Mouse (Mus musculus): ENCODE data around the gene Sidt2. TPM values are rescaled to one million over a fixed set of nuclear protein-coding genes. Genes with fewer than 3 reads are reported as not detected.

Gene Sidt2
- total RNA-seq, 2 experiments from 2014 or later = 80.0 to 97.1 TPM

GRCm38 (mm10) chr9:45917041-45917934, 37.8 kb downstream of the Sidt2 start:
- DNase-seq = peak; percentile 91
- intact Hi-C loops (cut with DNase I) = no loop called here

GRCm38 (mm10) chr9:45915659-45916058, 39.4 kb downstream of the Sidt2 start:
- intact Hi-C loops (cut with DNase I) = no loop called here
- DNase-seq = no peak

DNA sequence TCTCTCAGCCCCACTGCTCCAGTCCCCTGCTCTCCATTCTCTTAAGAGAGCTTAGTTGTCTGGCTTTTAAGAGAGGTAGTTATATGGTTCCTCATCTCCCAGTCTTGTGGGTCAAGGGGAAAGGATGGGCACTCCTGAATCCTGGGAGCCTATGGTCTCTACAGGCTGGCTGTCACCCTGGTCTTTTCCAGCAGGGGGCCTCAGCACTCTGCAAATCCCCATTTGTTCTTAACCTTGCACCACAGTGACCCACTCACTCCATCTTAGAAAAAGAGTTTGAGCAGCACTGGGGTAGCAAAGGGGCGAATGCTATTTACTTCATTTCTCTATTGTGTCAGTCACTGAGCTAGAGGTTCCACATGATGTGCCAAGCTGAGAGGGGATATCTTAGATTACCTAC, 43.4 kb downstream of the Sidt2 start:
- intact Hi-C loops (cut with DNase I) = no loop called here
- peak; percentile 49 for DNase-seq

- no peak for DNase-seq
- intact Hi-C loops (cut with DNase I) = no loop called here
Measured at GRCm38 (mm10) chr9:45910995-45911394, 44.1 kb downstream of the Sidt2 start.

DNA sequence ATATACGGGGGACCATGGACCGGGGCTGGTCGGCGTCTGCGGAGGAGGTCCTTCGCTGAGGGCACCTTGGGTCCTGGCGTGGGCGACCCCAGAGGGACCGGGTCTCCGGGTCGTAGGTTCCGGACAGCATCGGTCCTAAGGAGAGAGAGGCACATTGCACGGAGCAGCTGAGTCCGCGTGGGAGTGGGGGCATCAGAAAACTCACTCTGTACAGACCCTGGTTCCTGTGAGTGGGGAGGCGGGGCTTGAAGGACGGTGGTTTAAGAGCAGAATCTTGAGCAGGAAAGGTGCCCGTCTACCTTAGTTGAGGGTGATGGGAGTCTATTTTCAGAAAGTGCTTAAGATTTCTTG, 48.0 kb downstream of the Sidt2 start:
- no peak for DNase-seq
- intact Hi-C loops (cut with DNase I) = no loop called here

DNA sequence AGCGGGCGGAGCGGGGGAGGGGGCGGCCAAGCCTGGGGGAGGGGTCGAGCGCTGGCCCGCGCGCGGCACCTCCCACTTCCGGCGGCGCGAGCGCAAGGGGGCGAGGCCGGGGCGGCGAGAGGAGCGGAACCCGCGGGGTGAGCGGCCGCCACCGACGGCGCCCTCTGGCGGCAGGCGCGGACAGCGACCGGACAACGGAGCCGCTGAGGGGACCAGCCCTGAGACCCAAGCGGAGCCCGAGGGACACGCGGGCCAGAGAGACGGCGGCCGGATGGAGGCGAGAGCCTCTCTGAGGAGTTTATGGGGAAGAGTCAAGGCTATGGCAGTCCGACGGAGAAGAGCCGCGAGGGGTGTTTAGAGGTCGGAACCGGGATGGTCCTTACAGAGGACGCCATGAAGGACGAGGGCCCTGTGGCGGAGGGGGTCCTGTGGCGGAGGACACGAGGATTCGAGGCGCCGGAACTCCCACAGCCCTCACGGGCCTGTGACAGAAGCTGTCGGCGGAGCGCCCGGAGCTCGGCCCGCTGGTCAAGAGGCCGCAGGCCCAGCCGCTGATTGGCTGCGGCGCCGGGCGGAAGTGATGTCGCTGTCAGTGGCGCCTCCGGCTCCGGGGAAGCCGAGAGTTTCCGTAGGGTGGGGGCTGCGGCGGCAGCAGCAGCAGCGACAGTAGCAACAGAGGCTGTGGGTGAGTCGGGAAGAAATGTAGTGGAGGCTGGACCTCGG, 48.5 kb downstream of the Sidt2 start, which contains the start of the genes Pcsk7 and Rnf214:
TSS of gene Pcsk7 (plus strand) at position 143 of the 723 bp plus-strand sequence.
TSS of gene Rnf214 (minus strand) at position 557 of the 723 bp plus-strand sequence.
- intact Hi-C loops (cut with DNase I) = no loop called here

GRCm38 (mm10) chr9:45905811-45906237, 49.2 kb downstream of the Sidt2 start:
- DNase-seq = peak; percentile 43
- intact Hi-C loops (cut with DNase I) = no loop called here

More for the DNA sequence above, 48.5 kb downstream of the Sidt2 start, which contains the start of the genes Pcsk7 and Rnf214:
- peak; percentile 92 for DNase-seq

- no peak for DNase-seq
- intact Hi-C loops (cut with DNase I) = no loop called here
Measured at GRCm38 (mm10) chr9:45905196-45905595, 49.9 kb downstream of the Sidt2 start.

- DNase-seq = no peak
- intact Hi-C loops (cut with DNase I) = no loop called here
Measured at GRCm38 (mm10) chr9:45893681-45894080, 61.4 kb downstream of the Sidt2 start.

Small RNA genes lying within 50 kb of the gene (microRNA-seq; reads per million reads assigned to microRNA genes)
- not detected for gene Mir7087

Other genes starting within 250 kb of the Sidt2 start
- 10 to 100 TPM; 21.6 to 24.0 TPM for gene Cep164, start 126.6 kb downstream of the Sidt2 start, total RNA-seq (2021)
- gene Bace1, start 116.7 kb downstream of the Sidt2 start, total RNA-seq (2021) = 10 to 100 TPM; 76.6 to 79.3 TPM
- gene Pcsk7, start 48.8 kb downstream of the Sidt2 start, total RNA-seq (2021) = 10 to 100 TPM; 31.0 to 32.1 TPM
- gene Rnf214, start 48.3 kb downstream of the Sidt2 start, total RNA-seq (2021) = 10 to 100 TPM; 97.3 to 97.6 TPM
- 1 to 10 TPM; 5.7 to 6.9 TPM for gene Tagln, start 19.2 kb downstream of the Sidt2 start, total RNA-seq (2021)
- 100 to 1,000 TPM; 262 to 267 TPM for gene Pafah1b2, start 57.4 kb upstream of the Sidt2 start, total RNA-seq (2021)
- gene Sik3, start 57.6 kb upstream of the Sidt2 start, total RNA-seq (2021) = 10 to 100 TPM; 54.6 to 56.9 TPM

All from left cerebral cortex, postnatal 4 days (tissue).